Mouse (Mus musculus) layer of hippocampus, postnatal 14 days (tissue): ENCODE results near the gene Spag5. TPM values are rescaled to one million over a fixed set of nuclear protein-coding genes. Genes with fewer than 3 reads are reported as not detected.

Experiments
- DNase-seq, 2 experiments: peaks; one replicate each; pipeline ENCODE4 v3.0.0; 2021 to 2022; ENCODE audit warnings: low spot score in 2 of 2, mixed read lengths in 1 of 2
- total RNA-seq, 2 experiments: library from RNA; stranded (reverse); gene quantifications; 2 replicates each; pipeline ENCODE4 v1.2.3; 2021

The Spag5 gene
- total RNA-seq, 2 experiments from 2014 or later = 5.0 to 6.6 TPM

GRCm38 (mm10) chr11:78322076-78322831, 20.9 kb downstream of the Spag5 start:
- DNase-seq = peak; percentile 52 to 79

- DNase-seq = peak; percentile 63 to 82
Measured at GRCm38 (mm10) chr11:78322860-78323259, 21.5 kb downstream of the Spag5 start, which contains the start of gene Aldoc. Aldoc (plus strand) TSS chr11:78322968.

GRCm38 (mm10) chr11:78324000-78324785, 22.9 kb downstream of the Spag5 start:
- peak in 1 of 2 experiments; percentile 73 for DNase-seq

GRCm38 (mm10) chr11:78324965-78325364, 23.6 kb downstream of the Spag5 start:
- no peak for DNase-seq

- DNase-seq = no peak
Measured at GRCm38 (mm10) chr11:78327215-78327614, 25.9 kb downstream of the Spag5 start.

GRCm38 (mm10) chr11:78327634-78328511, 26.5 kb downstream of the Spag5 start, which contains the start of gene Pigs:
Pigs (plus strand) TSS chr11:78328415.
- DNase-seq = peak; percentile 93 to 97

- DNase-seq = no peak
Measured at GRCm38 (mm10) chr11:78328512-78329056, 27.3 kb downstream of the Spag5 start.

GRCm38 (mm10) chr11:78332676-78333075, 31.3 kb downstream of the Spag5 start:
- no peak for DNase-seq

- DNase-seq = no peak
Measured at GRCm38 (mm10) chr11:78333992-78334391, 32.7 kb downstream of the Spag5 start.

- no peak for DNase-seq
Measured at GRCm38 (mm10) chr11:78337040-78337439, 35.7 kb downstream of the Spag5 start.

- no peak for DNase-seq
Measured at GRCm38 (mm10) chr11:78341702-78342101, 40.4 kb downstream of the Spag5 start.

GRCm38 (mm10) chr11:78343381-78344327, 42.3 kb downstream of the Spag5 start, which contains the start of gene Unc119:
Unc119 (plus strand) TSS chr11:78343482.
- DNase-seq = peak; percentile 59 to 73

GRCm38 (mm10) chr11:78344328-78344889, 43.1 kb downstream of the Spag5 start:
- DNase-seq = no peak

- DNase-seq = no peak
Measured at GRCm38 (mm10) chr11:78344890-78345715, 43.8 kb downstream of the Spag5 start.

- DNase-seq = no peak
Measured at GRCm38 (mm10) chr11:78345801-78346200, 44.5 kb downstream of the Spag5 start.

- DNase-seq = no peak
Measured at GRCm38 (mm10) chr11:78346326-78347069, 45.2 kb downstream of the Spag5 start.

GRCm38 (mm10) chr11:78347070-78347754, 45.9 kb downstream of the Spag5 start:
- peak; percentile 60 to 66 for DNase-seq
